Mouse (Mus musculus): ENCODE results near the gene Srpx2. TPM values are rescaled to one million over a fixed set of nuclear protein-coding genes. Genes with fewer than 3 reads are reported as not detected.

Srpx2 gene
- polyA plus RNA-seq, 1 experiment from 2014 or later: 0.97 TPM

- Histone ChIP-seq H3K4me3 (replicated peaks) (no peak overlapping the region), H3K4me2 (no peak overlapping the region), H3K27me3 (peaks cover 7% of the 10 kb centered on the region; the same call in 1 of the 2 replicates), H3K9me3 (no peaks in the 10 kb centered on the region), H3K27ac (no peak overlapping the region), H3K9ac (replicated peaks) (no peak overlapping the region), H3K36me3 (no peaks in the 10 kb centered on the region), H3K4me1 (replicated peaks) (no peaks in the 10 kb centered on the region)
- WGBS: 88% methylated on average over 4 of the region's 4 CpGs
- ATAC-seq (ENCODE audit: insufficient number of reproducible peaks, insufficient read depth, low FRiP score, low TSS enrichment, low read depth): no peak
Observed at GRCm38 (mm10) chrX:133936605-133937225, 28.5 kb downstream of the Srpx2 start.

GRCm38 (mm10) chrX:133939561-133939960 lies 31.3 kb downstream of the Srpx2 start:
- Histone ChIP-seq H3K9ac (replicated peaks) (no peak overlapping the region), H3K9me3 (no peaks in the 10 kb centered on the region), H3K27ac (no peak overlapping the region), H3K4me1 (replicated peaks) (no peaks in the 10 kb centered on the region), H3K4me2 (no peak overlapping the region), H3K27me3 (peaks cover 16% of the 10 kb centered on the region; the same call in 1 of the 2 replicates), H3K4me3 (replicated peaks) (no peak overlapping the region), H3K36me3 (no peaks in the 10 kb centered on the region)
- WGBS: 73% methylated on average over 1 of the region's 1 CpGs
- no peak for ATAC-seq (ENCODE audit: insufficient number of reproducible peaks, insufficient read depth, low FRiP score, low TSS enrichment, low read depth)

GRCm38 (mm10) chrX:133947427-133947826 lies 39.2 kb downstream of the Srpx2 start:
- no peak overlapping the region for H3K4me2 ChIP-seq
- no peak overlapping the region for H3K9ac ChIP-seq (replicated peaks)
- no peaks in the 10 kb centered on the region for H3K36me3 ChIP-seq
- H3K27me3 ChIP-seq: peaks cover 33% of the 10 kb centered on the region
- H3K4me3 ChIP-seq (replicated peaks): no peak overlapping the region
- no peak overlapping the region for H3K27ac ChIP-seq
- 37% methylated on average over 3 of the region's 3 CpGs for WGBS
- ATAC-seq (ENCODE audit: insufficient number of reproducible peaks, insufficient read depth, low FRiP score, low TSS enrichment, low read depth): peak; percentile 52; the same call in 1 of the 2 replicates
- no peaks in the 10 kb centered on the region for H3K4me1 ChIP-seq (replicated peaks)
- no peaks in the 10 kb centered on the region for H3K9me3 ChIP-seq

DNA sequence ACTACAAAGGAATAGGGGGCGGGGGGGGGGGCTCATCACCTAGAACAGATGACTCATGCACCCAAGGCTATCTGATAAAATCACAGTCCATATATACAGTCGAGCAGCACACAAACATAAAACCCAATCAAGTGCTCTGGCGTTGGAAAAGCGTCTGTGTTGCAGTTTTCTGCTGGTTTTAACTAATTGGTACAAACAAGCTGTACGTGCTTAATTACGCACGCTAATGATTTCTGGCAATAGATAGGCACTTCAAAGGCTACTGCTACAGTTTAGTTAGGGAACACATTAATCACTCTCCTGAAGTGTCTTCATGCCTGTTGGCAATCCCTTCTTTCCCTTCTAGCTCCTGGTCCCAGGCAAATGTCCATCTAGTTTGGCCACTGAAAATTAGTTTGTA lies 46.4 kb downstream of the Srpx2 start:
- no peak for ATAC-seq (ENCODE audit: insufficient number of reproducible peaks, insufficient read depth, low FRiP score, low TSS enrichment, low read depth)
- no peak overlapping the region for H3K4me3 ChIP-seq (replicated peaks)

GRCm38 (mm10) chrX:133960617-133961016 lies 52.4 kb downstream of the Srpx2 start:
- WGBS: 67% methylated on average over 2 of the region's 2 CpGs
- ATAC-seq (ENCODE audit: insufficient number of reproducible peaks, insufficient read depth, low FRiP score, low TSS enrichment, low read depth): no peak

More for the DNA sequence above, 46.4 kb downstream of the Srpx2 start:
- 45% methylated on average over 7 of the region's 7 CpGs for whole genome bisulfite sequencing
- H3K36me3 ChIP-seq: no peaks in the 10 kb centered on the region
- no peaks in the 10 kb centered on the region for H3K9me3 ChIP-seq
- no peak overlapping the region for H3K4me2 ChIP-seq
- no peaks in the 10 kb centered on the region for H3K4me1 ChIP-seq (replicated peaks)
- H3K27me3 ChIP-seq: peaks cover 16% of the 10 kb centered on the region
- no peak overlapping the region for H3K27ac ChIP-seq
- no peak overlapping the region for H3K9ac ChIP-seq (replicated peaks)

DNA sequence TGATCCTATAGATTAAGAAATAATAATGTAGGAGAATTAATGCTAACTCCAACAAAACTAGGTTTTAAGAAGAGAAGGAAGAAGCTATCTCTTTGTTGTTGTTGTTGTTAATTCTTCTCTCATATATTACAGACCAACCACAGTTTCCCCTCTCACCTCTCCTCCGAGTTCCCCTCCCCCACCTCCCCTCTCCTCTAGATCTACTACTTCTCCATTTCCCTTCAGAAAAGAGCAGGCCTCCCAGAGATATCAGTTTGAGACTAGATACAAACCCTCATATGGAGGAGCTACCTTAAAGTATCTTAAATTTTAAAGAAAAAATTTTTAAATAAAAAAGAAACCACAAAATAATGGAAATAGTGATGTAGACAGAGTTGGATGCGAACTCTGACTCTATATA lies 56.4 kb downstream of the Srpx2 start:
- no peaks in the 10 kb centered on the region for H3K4me1 ChIP-seq (replicated peaks)
- no peaks in the 10 kb centered on the region for H3K36me3 ChIP-seq
- no peak for ATAC-seq (ENCODE audit: insufficient number of reproducible peaks, insufficient read depth, low FRiP score, low TSS enrichment, low read depth)
- no peak overlapping the region for H3K4me3 ChIP-seq (replicated peaks)
- H3K4me2 ChIP-seq: no peak overlapping the region
- 77% methylated on average over 2 of the region's 2 CpGs for WGBS
- no peak overlapping the region for H3K27ac ChIP-seq
- H3K9me3 ChIP-seq: no peaks in the 10 kb centered on the region
- no peak overlapping the region for H3K9ac ChIP-seq (replicated peaks)
- peaks cover 12% of the 10 kb centered on the region for H3K27me3 ChIP-seq

More at GRCm38 (mm10) chrX:133960617-133961016, 52.4 kb downstream of the Srpx2 start:
- H3K27me3 ChIP-seq: peaks cover 6% of the 10 kb centered on the region
- H3K27ac ChIP-seq: no peak overlapping the region
- H3K9me3 ChIP-seq: no peaks in the 10 kb centered on the region
- H3K4me2 ChIP-seq: no peak overlapping the region
- H3K9ac ChIP-seq (replicated peaks): no peak overlapping the region
- no peak overlapping the region for H3K4me3 ChIP-seq (replicated peaks)
- H3K36me3 ChIP-seq: no peaks in the 10 kb centered on the region
- no peaks in the 10 kb centered on the region for H3K4me1 ChIP-seq (replicated peaks)

- Histone ChIP-seq H3K27ac (no peak within 1 kb of the TSS), H3K27me3 (peaks cover 31% of the 10 kb centered on the region), H3K9ac (replicated peaks) (peak within 1 kb of the TSS; percentile 40; the same call in 1 of the 2 replicates), H3K4me2 (peak within 1 kb of the TSS; percentile 68), H3K4me3 (replicated peaks) (peak within 1 kb of the TSS; percentile 46), H3K4me1 (replicated peaks) (no peaks in the 10 kb centered on the region), H3K36me3 (no peaks in the 10 kb centered on the region), H3K9me3 (no peaks in the 10 kb centered on the region)
- 23% methylated on average over 29 of the region's 29 CpGs for WGBS
- ATAC-seq (ENCODE audit: insufficient number of reproducible peaks, insufficient read depth, low FRiP score, low TSS enrichment, low read depth): 0 out of 2 replicates have a peak, but pooled peaks have one; percentile 42
Observed at GRCm38 (mm10) chrX:133981231-133982002, 73.2 kb downstream of the Srpx2 start, which contains the start of gene Sytl4. Gene Sytl4 (minus strand): TSS chrX:133981812.

Other genes with a start within 250 kb of the Srpx2 start
- 3.5 and 5.2 TPM in 2 replicates for gene Pcdh19, start 219.4 kb upstream of the Srpx2 start, polyA plus RNA-seq (2016; fragmentation: Nextera tagmentation; extraction: Ambion mirVana)
- 1.8 and 2.0 TPM in 2 replicates for gene Tnmd, start 57.4 kb upstream of the Srpx2 start, polyA plus RNA-seq (2016; fragmentation: Nextera tagmentation; extraction: Ambion mirVana)
- gene Tspan6, start 10.0 kb upstream of the Srpx2 start, polyA plus RNA-seq (2016; fragmentation: Nextera tagmentation; extraction: Ambion mirVana): 172 and 176 TPM in 2 replicates
- gene Sytl4, start 73.4 kb downstream of the Srpx2 start, polyA plus RNA-seq (2016; fragmentation: Nextera tagmentation; extraction: Ambion mirVana): 2.4 TPM in 2 replicates
- gene Cstf2, start 150.8 kb downstream of the Srpx2 start, polyA plus RNA-seq (2016; fragmentation: Nextera tagmentation; extraction: Ambion mirVana): 51.8 and 54.3 TPM in 2 replicates